Comparison of ENCODE assay signal across 20 mouse cellular contexts in genomic region chr3:16688973-16689372, GRCm38 (mm10).
"Had no signal": no experiment of that assay in that cellular context is flagged by ENCODE, and none has a peak within 500 bp of the region (broad histone marks: within the 10 kb centered on the region; RNA-seq: fewer than 3 reads in every experiment).

No protein-coding gene starts in this region.

- H3K9ac ChIP-seq: liver, embryonic 13.5 days; liver, embryonic 15.5 days; liver, postnatal 0 days; lung, embryonic 15.5 days; midbrain, embryonic 13.5 days; midbrain, embryonic 15.5 days; neural tube, embryonic 12.5 days; stomach, embryonic 15.5 days had no signal

- H3K27me3 ChIP-seq: liver, embryonic 13.5 days; liver, embryonic 15.5 days; lung, embryonic 15.5 days; megakaryocyte, embryonic 14.5 days; midbrain, embryonic 13.5 days; midbrain, embryonic 15.5 days; neural tube, embryonic 12.5 days; stomach, embryonic 15.5 days had no signal

- H3K36me3 ChIP-seq: liver, embryonic 13.5 days; liver, embryonic 15.5 days; lung, embryonic 15.5 days; midbrain, embryonic 13.5 days; midbrain, embryonic 15.5 days; neural tube, embryonic 12.5 days; stomach, embryonic 15.5 days had no signal

- H3K4me3 ChIP-seq: liver, embryonic 13.5 days; liver, embryonic 15.5 days; lung, embryonic 15.5 days; megakaryocyte, embryonic 14.5 days; midbrain, embryonic 13.5 days; midbrain, embryonic 15.5 days; neural tube, embryonic 12.5 days; stomach, embryonic 15.5 days had no signal

- H3K4me2 ChIP-seq: liver, embryonic 13.5 days; liver, embryonic 15.5 days; lung, embryonic 15.5 days; midbrain, embryonic 11.5 days; midbrain, embryonic 13.5 days; midbrain, embryonic 15.5 days; neural tube, embryonic 12.5 days; stomach, embryonic 15.5 days had no signal

- H3K9me3 ChIP-seq: liver, embryonic 13.5 days; liver, embryonic 15.5 days; lung, embryonic 15.5 days; megakaryocyte, embryonic 14.5 days; midbrain, embryonic 13.5 days; midbrain, embryonic 15.5 days; neural tube, embryonic 12.5 days; stomach, embryonic 15.5 days had no signal

- DNase-seq: liver, embryonic 13.5 days; liver, postnatal 0 days; lung, adult 2 months; lung, postnatal 14 days; lung, postnatal 36 days; right cerebral cortex, postnatal 14 days; thymus, adult 2 months; thymus, postnatal 25 days; thymus, postnatal 4 days had no signal

- H3K4me1 ChIP-seq: liver, embryonic 13.5 days; liver, embryonic 15.5 days; lung, embryonic 15.5 days; megakaryocyte, embryonic 14.5 days; midbrain, embryonic 13.5 days; midbrain, embryonic 15.5 days; neural tube, embryonic 12.5 days; stomach, embryonic 15.5 days had no signal

- H3K27ac ChIP-seq: liver, embryonic 13.5 days; liver, embryonic 15.5 days; lung, embryonic 15.5 days; macrophage; midbrain, embryonic 13.5 days; midbrain, embryonic 15.5 days; neural tube, embryonic 12.5 days; stomach, embryonic 15.5 days; stomach, postnatal 0 days had no signal

- ATAC-seq: liver, postnatal 0 days; lung, postnatal 0 days; midbrain, embryonic 13.5 days; midbrain, embryonic 15.5 days had no signal
